Mouse (Mus musculus) splenic B cell, adult 2 months (primary cell): Measurements from ENCODE around the gene Kif3a.

Source experiments
- DNase-seq: peaks from one replicate; pipeline ENCODE4 v3.0.0-alpha.2; 2011; ENCODE audit warnings: low read depth, low spot score
- H3K27me3 ChIP-seq: 2 replicates; pipeline ENCODE4 v1.6.1; 2012; ENCODE audit warnings: mild to moderate bottlenecking, low read length, moderate library complexity, mixed read lengths; ENCODE audit not compliant: control insufficient read depth, poor library complexity, insufficient read depth, severe bottlenecking
- H3K36me3 ChIP-seq: 2 replicates; pipeline ENCODE4 v1.6.1; 2012; ENCODE audit warnings: mild to moderate bottlenecking, low read length, moderate library complexity, mixed read lengths; ENCODE audit not compliant: control insufficient read depth, poor library complexity, insufficient read depth, severe bottlenecking

The Kif3a gene

GRCm38 (mm10) chr11:53617562-53618109, 50.5 kb downstream of the Kif3a start:
- no peak for DNase-seq
- H3K36me3 ChIP-seq = no peaks in the 10 kb centered on the region
- no peaks in the 10 kb centered on the region for H3K27me3 ChIP-seq

- Histone ChIP-seq H3K36me3 (no peaks in the 10 kb centered on the region), H3K27me3 (no peaks in the 10 kb centered on the region)
- DNase-seq = no peak
Measured at GRCm38 (mm10) chr11:53618619-53619198, 51.5 kb downstream of the Kif3a start, which contains the start of gene Il4. TSS of gene Il4 (minus strand) at chr11:53618669.

- no peak for DNase-seq
- Histone ChIP-seq H3K27me3 (no peaks in the 10 kb centered on the region), H3K36me3 (no peaks in the 10 kb centered on the region)
Measured at GRCm38 (mm10) chr11:53619428-53619827, 52.2 kb downstream of the Kif3a start.

- H3K36me3 ChIP-seq = no peaks in the 10 kb centered on the region
- no peak for DNase-seq
- H3K27me3 ChIP-seq = no peaks in the 10 kb centered on the region
Measured at GRCm38 (mm10) chr11:53620094-53620493, 52.9 kb downstream of the Kif3a start.

GRCm38 (mm10) chr11:53621582-53622439, 54.6 kb downstream of the Kif3a start:
- no peaks in the 10 kb centered on the region for H3K27me3 ChIP-seq
- DNase-seq = no peak
- no peaks in the 10 kb centered on the region for H3K36me3 ChIP-seq

- DNase-seq = no peak
Measured at GRCm38 (mm10) chr11:53622440-53622806, 55.2 kb downstream of the Kif3a start.

GRCm38 (mm10) chr11:53623573-53623972, 56.4 kb downstream of the Kif3a start:
- Histone ChIP-seq H3K27me3 (no peaks in the 10 kb centered on the region), H3K36me3 (no peaks in the 10 kb centered on the region)
- no peak for DNase-seq

More at GRCm38 (mm10) chr11:53622440-53622806, 55.2 kb downstream of the Kif3a start:
- H3K36me3 ChIP-seq = no peaks in the 10 kb centered on the region
- no peaks in the 10 kb centered on the region for H3K27me3 ChIP-seq

GRCm38 (mm10) chr11:53624124-53624523, 56.9 kb downstream of the Kif3a start:
- no peaks in the 10 kb centered on the region for H3K36me3 ChIP-seq
- no peaks in the 10 kb centered on the region for H3K27me3 ChIP-seq
- no peak for DNase-seq

- no peak for DNase-seq
Measured at GRCm38 (mm10) chr11:53626802-53627373, 59.7 kb downstream of the Kif3a start.

GRCm38 (mm10) chr11:53627859-53628258, 60.7 kb downstream of the Kif3a start:
- H3K27me3 ChIP-seq = no peaks in the 10 kb centered on the region
- DNase-seq = peak; percentile 84
- no peaks in the 10 kb centered on the region for H3K36me3 ChIP-seq

More at GRCm38 (mm10) chr11:53626802-53627373, 59.7 kb downstream of the Kif3a start:
- Histone ChIP-seq H3K36me3 (no peaks in the 10 kb centered on the region), H3K27me3 (no peaks in the 10 kb centered on the region)

GRCm38 (mm10) chr11:53632122-53632733, 65.0 kb downstream of the Kif3a start:
- no peaks in the 10 kb centered on the region for H3K27me3 ChIP-seq
- no peak for DNase-seq
- H3K36me3 ChIP-seq = no peaks in the 10 kb centered on the region

- DNase-seq = no peak
- Histone ChIP-seq H3K36me3 (no peaks in the 10 kb centered on the region), H3K27me3 (no peaks in the 10 kb centered on the region)
Measured at GRCm38 (mm10) chr11:53633644-53634043, 66.5 kb downstream of the Kif3a start.

- no peak for DNase-seq
- Histone ChIP-seq H3K36me3 (no peaks in the 10 kb centered on the region), H3K27me3 (no peaks in the 10 kb centered on the region)
Measured at GRCm38 (mm10) chr11:53634556-53634955, 67.4 kb downstream of the Kif3a start, which contains the start of gene Il13. TSS of gene Il13 (minus strand) at chr11:53634702.

GRCm38 (mm10) chr11:53635590-53636182, 68.5 kb downstream of the Kif3a start:
- no peak for DNase-seq
- Histone ChIP-seq H3K27me3 (no peaks in the 10 kb centered on the region), H3K36me3 (no peaks in the 10 kb centered on the region)
